Mouse (Mus musculus) neutrophil, adult 5-6 weeks (primary cell): Measurements from ENCODE around the gene Itgb6. TPM values are rescaled to one million over a fixed set of nuclear protein-coding genes. Genes with fewer than 3 reads are reported as not detected.

Source experiments
- ATAC-seq: fragments of 151-379, 151-347 bp; 2 replicates; pipeline ENCODE4 v1.8.0; 2017; ENCODE audit warnings: mild to moderate bottlenecking, moderate TSS enrichment; ENCODE audit not compliant: insufficient number of reproducible peaks, poor library complexity, low FRiP score, severe bottlenecking; ENCODE audit errors: extremely low read depth
- total RNA-seq: library from RNA; stranded (forward); fragments of 200-1000 nt; gene quantifications from 2 replicates; pipeline ENCODE4 v1.2.3, GENCODE M21; 2017

The Itgb6 gene
- total RNA-seq, 1 experiment from 2014 or later: not detected

DNA sequence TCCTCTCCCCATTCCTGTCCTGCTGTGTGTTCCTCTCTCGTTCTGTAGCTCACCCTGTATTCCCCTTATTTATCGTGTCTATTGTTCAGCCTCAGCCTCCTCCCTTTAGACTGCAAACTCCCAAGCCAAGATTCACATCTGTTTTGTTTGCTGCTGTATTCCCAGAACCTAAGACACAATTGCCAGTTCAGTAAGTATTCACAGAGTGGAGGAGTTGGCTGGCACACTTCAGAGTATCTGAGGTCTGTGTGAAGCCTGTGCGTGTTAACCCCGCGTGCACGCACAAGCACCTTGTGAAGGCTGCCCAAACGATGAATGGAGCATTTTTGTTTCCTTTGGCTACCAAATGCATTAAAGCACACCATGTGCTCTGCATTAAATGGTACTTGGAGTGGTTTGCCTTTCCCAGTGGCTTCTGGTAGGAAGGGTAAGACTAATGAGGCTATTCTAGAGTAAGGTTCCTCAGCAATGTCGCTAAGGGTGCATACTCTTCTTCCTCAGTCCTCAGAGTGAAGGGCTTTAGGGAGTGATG lies 7.4 kb downstream of the Itgb6 start:
- no peak for ATAC-seq

DNA sequence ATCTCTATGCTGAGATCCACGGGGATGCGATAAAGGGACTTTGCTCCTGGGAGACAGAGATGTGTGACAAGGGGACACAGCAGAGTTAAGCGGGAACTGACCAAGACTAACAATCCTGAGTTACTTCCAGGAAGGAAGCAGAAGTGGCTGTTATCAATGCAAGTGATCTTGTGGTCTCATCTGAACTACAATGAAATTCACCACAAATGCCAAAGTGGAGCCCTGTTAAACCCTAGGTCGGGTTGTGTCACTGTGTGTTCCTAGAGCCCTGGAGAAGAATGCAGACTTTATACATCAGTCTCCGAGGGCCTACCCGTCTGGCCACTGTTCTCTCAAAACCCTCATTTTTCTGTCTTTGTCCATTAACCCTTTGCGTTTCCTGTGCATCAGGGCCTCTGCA lies 8.0 kb downstream of the Itgb6 start:
- ATAC-seq: no peak

DNA sequence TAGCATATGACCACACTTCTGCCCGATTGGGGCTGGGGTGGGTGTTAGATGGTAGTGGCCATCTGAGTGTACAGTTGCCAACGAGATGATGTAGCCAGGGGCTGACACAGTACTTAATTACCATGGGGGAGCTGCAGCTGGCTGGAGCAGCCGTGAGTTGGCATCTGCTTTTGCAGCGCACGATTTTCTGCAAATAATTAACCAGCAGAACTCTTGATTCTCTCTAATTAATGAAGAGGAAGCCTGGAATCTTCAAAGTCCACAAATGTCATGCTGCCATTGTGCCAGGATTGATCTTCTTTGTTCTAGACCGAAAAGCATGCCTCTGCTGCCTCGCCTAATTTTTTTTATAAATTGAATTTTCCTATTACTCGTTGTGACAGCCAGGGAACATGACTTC lies 8.6 kb downstream of the Itgb6 start:
- ATAC-seq: no peak

DNA sequence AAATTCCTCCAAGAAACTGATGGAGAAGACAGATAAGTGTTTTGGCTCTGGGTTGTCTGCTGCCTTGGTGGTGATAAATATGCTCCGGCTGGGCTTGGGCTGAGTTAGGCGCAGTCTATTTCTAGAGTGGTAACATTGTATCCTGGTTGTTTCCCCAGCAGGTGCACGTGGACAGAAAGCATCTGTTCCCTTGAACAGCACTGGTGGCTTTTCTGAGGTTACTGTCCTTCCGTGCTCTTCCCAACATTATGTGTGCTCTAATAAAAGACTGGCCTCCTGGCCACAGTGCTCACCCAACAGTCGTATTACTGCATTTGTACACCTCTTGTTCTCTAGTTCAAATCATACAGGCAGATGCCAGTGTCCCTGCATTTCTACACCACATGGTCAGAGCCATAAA lies 9.6 kb downstream of the Itgb6 start:
- no peak for ATAC-seq

DNA sequence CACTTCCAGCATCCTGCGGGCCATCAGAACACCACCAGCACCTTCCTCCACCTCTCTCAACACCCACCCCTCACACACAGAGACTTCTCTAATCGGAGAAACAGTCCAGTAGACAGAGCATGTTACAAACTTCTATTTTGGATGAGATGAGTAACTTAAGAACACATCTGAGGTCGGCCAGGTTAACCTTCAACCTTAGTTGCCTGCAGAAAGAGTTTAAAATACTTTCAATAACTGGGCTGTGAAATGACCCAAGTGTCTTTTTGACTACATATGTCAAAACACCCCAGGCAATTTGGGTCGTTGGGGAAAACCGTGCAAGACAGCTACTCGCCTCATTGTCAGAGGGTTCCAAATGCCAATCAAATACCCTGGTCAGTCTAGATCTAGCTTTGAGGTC lies 10.0 kb downstream of the Itgb6 start:
- ATAC-seq: no peak

DNA sequence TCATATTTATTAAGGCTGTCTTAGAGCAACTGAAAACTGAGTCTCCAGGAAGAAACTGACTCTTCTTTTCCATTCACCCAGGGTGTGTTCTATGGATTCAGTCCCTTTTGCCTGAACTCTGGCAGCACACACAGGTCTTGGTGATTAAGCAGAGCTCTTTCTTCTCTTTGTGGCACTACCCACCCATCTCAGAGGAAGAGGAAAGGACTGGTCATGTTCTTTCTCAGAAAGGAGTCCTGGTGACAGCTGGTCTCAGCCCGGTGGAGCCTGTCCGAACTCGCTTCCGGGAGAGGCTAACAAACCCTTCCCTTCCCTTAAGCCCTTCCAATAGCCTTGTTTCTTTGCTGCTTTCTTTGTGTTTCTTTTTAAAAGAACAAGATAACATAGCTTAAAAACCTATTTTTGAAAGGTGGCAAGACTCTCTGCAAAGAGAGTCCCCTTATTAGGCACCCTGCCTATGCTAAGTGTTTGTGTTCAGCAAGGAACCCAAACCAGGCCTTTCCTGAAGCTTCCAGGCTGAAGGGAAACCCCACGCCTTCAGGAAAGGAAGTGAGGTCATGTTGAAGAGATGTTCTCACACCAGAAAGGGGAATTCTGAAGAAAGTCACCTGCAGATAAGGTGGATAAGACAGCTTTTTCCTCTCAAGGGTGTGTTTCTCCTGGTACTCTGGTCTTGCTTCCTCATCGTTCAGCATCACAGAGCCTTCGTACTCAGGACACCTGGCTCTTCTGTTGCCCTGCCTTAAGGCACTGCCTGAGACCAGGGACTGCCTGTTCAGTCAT lies 11.2 kb downstream of the Itgb6 start:
- no peak for ATAC-seq

DNA sequence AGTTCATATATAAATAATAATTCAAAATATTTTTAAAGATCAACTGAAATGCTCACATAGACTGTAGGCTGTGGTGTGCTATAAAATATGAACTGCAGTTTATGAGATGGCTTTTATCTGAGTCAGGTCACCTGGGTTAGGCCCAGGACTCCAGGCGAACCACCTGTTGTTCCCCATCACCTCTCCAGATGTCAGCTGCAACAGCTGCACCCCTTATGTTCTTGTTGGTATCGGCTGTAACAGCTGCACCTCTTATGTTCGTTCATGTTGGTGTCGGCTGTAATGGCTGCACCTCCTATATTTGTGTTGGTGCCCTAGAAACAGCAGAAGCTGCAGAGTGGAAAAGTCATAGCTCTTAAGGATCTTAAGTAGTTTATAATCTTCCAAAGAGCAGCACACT lies 12.1 kb downstream of the Itgb6 start:
- ATAC-seq: no peak

DNA sequence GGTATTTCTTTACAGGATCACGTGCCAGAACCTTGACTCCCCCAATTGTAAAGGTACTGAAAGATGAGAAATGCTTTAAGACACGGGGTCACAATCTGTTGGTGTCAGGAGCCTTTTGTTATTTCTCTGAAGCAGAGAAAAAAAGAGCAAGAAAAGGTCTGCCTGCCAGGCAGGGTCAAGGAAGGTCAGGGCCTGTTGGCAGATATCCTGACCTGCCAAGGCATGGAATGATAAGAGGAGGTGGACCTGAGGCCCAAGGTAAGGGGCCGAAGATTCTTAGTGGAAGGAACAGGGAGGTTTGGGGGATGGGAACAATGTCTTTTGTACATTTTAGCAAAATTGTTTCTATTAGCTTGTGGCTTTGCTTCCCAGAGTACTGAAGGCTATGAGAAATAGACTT lies 13.8 kb downstream of the Itgb6 start:
- no peak for ATAC-seq

DNA sequence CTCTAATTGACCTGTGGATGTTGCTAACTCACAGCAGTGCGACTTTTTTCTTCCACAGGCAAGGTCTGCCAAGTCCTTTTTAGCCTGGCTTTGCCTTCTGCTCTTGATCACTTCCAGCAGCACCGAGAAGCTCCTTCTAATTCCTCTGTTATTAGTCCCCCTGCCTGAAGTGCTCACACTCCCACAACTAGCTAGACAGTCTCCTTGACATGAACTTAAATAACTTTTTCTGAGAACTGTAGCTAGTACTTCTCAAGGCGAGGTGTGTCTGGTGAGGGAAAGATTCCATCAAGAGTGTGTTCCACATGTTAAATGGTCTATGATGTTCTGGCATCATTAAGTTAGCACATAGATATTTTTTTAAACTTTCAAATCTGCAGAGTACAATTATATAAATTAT lies 15.6 kb downstream of the Itgb6 start:
- ATAC-seq: no peak

DNA sequence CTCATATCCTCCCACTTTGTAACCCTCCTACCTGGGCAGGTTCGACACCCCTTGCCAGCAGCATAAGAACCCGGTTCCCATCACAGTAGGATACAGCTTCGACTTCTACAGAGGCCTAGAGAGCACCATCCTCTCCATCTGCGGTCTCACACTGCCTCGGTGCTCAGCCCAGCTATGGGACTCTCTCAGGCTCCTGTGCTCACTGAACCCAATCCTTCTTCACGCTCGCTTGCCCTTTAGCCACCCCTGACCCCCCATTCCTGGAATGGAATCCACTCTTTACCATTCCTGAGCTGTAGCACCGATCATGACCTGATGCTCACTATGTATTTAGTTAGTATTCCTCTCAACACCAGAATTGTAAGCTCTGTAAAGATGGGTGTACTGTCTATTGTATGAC lies 17.0 kb downstream of the Itgb6 start:
- ATAC-seq: no peak

DNA sequence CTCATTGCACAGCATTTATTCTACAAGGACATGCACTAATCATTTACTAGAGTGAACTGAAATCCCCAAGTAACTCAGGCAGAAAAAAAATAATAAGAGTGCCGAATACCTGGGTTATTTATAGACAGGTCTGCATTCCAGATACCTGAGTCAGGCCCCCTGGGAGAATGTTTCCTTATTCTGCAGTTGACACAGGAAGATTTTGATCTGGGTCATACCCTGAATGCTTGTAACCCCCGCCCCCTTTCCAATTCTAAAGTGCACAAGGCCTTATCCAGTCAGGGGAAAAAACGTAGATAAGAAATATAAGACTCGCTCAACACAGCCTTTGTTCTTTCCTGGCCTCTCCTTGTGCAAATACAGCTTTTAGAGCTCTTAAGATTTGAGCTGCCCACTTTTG lies 19.1 kb downstream of the Itgb6 start:
- ATAC-seq: no peak

DNA sequence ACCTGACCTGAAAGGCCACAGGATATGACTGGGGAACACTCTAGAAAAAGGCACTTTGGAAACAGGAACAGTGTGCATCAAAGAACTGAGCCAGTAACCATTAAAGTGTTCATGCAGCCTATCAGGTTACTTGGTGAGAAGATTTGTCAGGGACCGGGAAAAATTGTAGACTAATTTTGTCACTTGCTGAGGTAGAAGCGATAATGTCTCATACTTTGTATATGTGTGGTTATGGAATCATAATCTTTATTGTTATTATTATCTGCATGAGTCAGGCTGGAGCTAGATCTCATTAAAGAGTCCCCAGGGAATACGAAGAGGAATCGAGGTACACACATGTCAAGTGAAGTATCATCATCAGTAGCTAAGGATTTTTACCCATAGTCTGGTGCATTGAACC lies 21.5 kb downstream of the Itgb6 start:
- ATAC-seq: no peak

DNA sequence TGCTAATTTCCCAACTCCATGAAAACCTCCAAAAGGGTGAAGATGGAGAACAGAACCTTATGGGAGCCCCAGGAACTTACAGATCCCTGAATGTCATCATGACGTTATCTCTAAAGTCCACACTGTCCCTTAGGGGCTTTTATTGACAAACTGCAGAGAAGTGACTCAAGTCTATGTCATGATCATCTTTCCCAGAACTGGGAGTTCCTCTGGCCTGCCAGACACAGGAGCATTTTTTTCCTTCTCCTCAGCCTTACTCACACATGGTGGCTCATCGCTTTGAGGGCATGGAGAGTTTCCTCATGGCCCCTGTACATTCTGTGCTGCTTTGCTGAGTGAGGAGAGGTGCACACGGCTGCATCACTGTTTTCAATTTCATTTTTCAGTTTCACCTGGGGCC lies 22.4 kb downstream of the Itgb6 start:
- no peak for ATAC-seq

DNA sequence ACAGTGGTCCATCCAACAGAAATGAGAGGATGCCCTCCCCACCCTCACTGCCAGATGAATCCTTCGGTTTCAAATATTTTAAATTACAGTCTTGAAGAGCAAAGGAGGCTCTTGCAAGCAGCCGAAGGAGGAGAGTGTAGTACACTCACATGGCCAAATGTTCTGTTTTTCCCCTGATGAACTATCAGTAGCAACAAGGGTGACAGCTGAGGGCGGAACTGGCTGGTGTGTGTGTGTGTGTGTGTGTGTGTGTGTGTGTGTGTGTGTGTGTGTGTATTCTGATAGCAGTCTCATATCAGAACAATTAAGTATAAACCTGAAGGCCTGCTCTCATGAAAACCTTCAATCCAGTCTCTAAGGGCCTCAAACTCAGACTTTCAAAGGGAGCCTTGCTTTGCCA lies 22.9 kb downstream of the Itgb6 start:
- ATAC-seq: no peak

DNA sequence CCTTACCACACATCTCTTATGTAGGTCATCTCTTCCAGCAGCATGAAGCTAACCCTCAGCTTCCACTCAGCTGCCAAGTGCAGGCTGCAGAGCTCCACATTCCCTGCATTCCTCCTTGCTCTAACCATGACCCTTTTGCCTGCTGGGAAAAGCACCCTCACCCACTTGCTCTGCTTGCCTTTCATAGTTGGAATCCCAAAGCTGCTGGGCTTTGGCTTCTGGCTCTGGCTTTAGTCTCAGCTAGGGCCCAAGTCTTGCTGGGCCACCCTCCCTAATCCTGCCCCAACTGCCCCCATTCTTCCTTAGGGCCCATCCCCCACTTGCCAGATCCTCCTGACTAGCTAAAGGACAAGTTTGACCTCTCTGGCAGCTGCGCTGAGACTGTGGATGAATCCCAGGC lies 24.3 kb downstream of the Itgb6 start:
- no peak for ATAC-seq

DNA sequence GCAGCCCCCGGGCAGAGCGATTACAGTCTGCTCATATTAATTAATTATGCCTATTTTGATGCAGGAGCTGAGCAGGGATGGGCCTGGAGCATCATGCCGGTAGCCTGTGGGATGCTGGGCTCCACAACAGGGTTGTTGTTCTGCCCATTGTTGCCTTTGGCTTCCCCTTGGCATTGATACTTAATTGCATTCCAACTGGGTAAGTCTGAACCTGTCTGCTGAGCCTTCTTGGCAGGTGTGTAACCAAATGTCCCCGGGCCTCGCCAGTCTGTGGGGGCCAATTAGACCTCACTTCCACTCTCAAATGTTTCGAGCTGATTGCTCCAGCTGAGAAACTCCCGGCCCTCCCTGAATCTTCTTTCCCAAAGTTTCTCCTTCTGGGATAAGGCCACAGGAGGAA lies 24.9 kb downstream of the Itgb6 start:
- ATAC-seq: no peak

DNA sequence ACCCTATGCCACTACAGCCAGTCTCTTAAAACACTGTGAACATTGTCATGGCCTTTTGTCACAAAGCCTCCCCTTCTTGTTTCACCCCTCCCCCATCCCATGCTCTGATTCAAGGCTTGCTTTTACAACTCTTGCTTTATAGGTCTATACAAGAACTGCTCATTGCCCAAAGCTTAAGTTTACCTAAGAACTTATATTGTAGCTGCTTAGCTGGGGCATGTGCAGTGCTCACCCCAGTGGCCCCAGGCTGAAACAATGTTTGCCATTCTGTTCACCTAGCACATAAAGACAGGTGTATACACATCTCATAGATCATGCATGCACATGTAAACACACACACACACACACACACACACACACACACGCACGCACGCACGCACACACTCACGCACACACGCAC lies 25.9 kb downstream of the Itgb6 start:
- no peak for ATAC-seq

DNA sequence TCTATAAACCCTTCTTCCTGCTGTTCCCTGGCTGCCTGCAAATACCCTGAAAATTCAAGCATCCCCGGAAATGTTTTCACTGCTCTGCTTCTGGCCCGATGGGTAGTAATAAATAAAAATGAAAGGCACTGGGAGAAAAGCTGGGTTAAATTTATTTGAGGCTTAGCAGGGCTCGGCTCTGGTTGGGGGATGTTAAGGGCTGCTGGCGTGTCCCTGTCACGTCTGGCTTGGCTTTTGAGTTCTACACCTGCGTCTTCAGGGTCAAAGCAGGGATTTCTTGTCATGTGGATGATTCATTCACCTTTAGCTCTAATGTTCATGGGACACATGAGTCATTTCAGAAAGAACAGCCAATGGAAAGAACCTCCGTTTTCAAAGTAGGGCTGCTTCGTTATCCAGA lies 26.7 kb downstream of the Itgb6 start:
- ATAC-seq: no peak

DNA sequence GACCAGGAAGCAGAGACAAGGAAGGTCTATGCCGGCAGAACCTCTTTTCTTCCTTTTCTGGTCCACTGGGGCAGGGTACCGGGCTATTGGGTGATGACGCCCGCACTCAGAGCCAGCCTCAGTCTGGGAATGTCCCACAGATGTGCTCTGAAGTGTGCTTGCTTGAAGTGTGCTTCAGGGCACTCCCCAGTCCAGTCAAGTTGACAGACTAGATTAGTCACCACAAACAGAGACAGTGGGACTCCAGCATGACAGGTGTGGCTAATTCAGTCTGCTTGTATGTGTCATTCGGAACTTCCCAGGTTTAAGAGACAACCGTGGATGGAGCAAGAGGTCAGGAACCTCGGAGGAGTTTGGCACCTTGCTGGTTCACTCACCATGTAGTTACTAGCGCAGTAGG lies 27.9 kb downstream of the Itgb6 start:
- ATAC-seq: no peak

DNA sequence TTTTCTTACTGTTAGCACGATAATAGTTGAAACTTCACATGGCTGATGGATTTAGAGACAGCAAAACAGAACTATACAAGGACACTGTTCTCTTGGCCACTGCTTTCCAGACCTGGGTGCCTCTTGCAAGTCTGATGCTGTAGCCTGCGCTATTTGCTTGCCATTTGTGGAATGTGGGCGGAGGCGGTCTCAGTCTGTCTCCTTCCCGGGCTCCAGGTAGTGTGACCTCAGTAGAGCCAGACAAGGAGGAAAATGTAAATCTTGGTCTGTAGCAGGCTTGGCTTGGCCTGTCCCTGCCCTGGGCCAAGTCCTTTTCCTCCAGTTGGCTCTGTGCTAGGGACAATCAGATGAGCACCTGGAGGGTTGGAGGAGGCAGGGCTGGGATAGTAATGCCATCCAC lies 30.2 kb downstream of the Itgb6 start:
- ATAC-seq: no peak

DNA sequence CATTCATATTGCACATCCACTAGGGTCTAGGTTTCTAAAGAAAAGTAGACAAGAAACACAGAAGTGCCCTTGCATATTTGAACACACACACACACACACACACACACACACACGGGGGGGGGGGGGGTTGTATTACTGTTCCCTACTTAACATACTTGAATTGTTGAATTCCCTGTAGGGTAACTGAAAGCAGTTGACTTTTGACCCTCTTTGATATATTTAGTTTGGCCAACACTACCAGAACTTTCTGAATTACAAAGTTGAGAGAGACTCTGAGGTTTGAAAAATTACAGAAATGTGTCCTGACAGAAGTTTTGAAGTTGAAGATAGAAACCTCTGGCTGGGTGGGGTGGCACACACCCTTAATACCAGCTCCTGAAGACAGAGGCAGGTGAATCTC lies 32.2 kb downstream of the Itgb6 start:
- no peak for ATAC-seq
